Mouse (Mus musculus) cerebellum, adult 9-11 months (tissue): Measurements from ENCODE around the gene Mrpl10.

Experiments
- DNase-seq: peaks from one replicate; pipeline ENCODE4 v3.0.0; 2022

The Mrpl10 gene

DNA sequence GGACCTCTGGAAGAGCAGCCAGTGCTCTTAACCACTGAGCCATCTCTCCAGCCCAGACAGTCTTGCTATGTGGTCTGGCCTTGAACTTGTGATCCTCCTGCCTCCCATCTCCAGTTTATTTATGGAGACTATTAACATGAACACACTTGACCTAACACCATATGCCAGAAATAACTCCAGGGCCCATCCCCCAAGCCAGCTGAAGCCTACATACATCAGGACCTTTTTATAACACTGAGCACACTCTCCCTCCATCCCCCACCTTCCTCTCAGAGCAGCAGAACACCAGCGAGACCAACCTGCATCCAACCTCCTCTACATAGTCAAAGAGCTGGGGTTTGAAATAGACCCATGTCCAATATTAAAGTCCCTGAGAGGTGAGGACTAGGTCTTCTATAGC lies 29.8 kb downstream of the Mrpl10 start:
- DNase-seq = no peak

DNA sequence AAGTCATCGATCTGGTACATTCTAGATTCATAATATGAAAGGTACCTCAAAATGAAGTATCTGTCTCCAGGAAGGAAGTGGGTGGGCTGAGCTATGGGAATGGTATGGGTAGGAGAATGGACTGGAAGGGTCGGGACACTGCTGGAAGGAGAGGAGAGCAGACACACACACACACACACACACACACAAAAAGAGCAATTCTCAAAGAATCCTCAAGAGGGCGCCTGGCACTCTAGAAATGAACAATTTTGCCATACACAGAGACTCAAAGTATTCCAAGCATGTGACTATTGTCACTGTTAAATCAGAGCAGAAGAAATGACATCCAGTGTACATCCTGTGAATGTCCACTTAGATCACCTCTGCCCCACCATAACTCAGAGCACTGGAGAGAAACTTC lies 31.2 kb downstream of the Mrpl10 start:
- peak; percentile 27 for DNase-seq

DNA sequence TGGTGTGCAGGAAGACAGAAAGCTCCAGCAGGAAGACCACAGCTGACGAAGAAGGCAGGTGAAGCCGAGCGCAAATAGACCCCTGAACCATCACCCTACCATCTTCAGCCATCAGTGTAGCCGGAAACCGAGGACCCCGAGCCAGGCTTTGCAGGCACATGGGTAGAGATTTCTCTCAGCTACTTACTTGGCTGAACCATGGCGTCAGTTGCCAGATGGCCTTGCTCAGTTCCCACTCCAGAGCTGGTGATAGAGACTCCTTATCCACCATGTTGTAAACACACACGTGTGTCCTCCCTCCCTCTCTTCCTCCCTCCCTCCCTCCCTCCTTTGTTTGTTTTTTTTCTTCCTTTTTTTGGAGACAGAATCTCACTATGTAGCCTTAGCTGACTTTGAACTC lies 32.9 kb downstream of the Mrpl10 start:
- no peak for DNase-seq

DNA sequence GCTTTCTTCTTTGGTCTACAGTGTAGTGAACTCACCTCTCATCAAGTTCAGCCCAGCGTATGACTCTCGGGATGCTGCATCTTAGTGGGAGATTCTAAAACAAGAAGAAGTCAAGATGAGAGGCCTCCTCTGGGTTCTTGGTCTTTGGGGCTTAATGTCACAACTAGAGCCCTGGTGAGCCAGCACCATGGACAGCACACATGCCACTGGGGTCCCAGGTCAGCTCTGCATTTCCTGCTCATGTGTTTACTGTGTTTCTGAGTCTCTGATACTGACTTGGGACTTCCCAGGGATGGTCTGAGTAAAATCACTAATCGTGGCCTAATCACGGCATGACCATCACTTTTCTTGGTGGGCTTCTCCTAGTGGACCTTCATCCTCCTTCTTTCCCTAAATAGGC lies 37.4 kb downstream of the Mrpl10 start:
- no peak for DNase-seq

DNA sequence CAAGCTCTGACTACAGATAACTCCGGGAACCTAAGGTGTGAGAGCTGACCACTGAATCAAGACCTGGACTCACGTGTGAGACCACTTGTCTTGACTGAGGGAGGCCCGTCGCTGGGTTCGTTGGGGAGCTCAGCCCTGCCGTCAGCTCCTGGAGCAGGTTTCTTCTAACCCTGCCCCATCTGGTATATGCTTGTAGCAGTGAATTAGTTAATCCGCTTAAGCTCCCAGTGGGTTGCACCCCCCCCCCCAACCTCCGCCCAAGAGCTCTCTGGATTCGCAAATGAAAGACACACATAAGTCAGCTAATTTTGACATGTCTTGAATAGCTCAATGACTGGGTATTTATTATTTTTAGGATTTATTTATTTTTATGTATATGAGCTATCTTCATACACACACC lies 38.9 kb downstream of the Mrpl10 start:
- no peak for DNase-seq

DNA sequence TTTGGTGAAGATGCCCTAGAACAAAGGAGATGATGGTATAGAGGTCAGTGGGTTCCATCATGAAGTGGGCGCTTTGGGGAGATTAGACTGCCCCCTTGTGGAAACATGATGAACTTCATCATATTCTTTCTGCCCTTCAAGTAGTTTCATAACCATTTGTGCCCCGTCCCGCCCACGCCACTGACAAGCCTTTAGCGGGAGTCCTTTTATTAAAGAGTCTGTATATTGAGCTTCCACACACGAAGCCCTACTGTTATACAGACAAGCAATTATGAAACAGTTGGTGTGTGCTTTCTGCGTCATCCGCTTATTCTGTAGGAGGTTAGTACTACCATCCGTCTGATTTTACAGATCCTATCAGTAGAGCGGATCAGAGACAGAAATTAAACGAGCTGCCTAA lies 41.6 kb downstream of the Mrpl10 start:
- DNase-seq = peak; percentile 55

DNA sequence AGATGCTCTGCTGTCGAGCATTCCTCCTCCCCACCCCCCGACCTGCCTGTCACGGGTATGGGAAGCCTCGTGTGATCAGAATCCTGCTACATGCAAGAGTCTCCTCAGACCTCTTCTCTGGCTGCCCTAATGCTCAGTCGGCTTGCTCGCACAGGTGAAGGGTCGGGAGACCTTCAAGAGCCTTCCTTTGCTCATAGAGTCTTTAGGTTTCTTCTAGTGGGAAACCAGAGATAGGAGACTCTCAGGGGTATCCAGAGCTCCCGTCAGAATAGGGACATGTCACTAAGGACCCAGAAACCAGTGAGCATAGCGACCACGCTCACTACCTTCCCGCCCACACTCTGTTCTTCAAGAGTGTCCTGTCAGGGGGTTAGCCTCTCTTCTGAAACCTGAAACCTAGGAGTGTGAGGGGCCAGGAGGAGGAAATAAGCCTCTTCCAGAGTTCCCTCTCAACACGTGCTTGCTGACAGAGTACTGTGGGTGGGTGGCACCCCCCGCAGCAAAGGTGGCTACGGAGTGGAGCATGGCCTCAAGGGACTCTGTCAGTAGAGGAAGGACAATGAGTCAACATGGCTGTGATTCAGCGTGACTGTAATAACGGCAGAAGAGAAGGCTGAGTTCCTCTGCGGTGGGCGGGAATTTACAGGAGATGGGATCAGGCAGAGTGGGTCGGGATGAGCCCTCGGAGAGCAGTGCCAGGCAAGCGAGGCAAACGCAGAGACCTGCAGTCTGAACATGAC lies 42.2 kb downstream of the Mrpl10 start:
- no peak for DNase-seq

DNA sequence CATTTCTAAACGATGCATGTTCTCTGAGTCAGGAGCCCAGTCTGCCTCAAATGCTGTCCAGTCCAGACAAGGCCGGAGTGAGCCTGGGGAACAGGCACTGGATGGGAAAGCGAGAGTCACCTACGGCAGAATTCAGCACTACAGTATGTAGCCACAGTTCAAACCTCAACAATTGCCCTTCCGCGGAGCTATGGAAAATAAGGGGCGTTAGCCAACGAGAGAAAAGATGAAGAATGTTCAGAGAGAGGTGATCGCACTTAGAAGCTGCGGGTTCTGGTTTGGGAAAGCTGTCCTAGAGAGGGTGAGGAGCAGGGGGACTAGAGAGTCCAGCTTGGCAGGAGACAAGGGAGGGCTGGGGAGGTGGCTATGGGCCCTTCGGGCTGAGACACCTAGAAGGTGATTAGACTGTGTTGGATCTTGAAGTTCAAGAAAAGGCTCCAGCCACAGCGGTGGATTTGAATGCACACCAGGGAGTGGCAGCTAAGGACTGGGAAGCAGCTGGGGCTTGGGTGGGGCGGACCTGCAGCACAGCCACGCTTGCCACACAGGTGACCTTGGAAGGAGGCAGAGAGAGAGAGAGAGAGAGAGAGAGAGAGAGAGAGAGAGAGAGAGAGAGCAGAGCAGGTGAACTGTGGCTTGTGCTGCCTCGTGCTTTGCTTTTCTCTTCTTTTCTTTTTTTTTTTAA lies 43.6 kb downstream of the Mrpl10 start:
- no peak for DNase-seq

DNA sequence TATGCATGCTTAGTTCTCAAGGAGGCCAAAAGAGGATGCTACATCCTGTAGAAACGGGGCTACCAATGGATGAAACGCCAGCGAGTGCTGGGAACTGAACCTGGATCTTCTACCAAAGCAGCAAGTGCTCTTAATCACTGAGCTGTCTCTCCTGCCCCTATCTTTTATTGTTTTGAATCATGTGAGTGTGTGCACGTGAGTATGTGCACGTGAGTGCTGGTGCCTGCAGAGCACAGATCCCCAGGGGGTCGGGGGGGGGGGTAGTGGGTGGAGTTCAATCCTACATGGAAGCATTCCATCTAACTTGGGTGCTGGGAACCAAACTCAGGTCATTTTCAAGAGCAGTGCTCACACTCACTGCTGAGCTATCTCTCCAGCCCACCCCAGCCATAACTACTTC lies 45.0 kb downstream of the Mrpl10 start:
- DNase-seq = no peak

DNA sequence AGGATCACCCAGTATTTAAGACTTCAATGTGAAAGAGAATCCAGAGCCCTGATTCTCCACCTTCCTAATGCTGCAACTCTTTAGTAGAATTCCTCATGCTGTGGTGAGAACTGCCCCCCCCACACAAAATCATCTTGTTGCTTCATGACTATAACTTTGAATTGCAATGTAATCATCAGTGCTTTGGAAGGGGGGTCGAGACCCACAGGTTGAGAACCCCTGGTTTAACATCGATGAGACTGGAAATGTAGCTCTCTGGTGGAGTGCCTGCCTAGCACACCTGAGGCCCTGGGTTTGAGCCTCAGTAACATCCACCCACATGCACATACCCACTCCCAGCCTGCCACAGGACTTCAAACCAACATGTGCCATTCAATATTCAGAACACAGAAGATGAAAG lies 53.2 kb downstream of the Mrpl10 start:
- no peak for DNase-seq

DNA sequence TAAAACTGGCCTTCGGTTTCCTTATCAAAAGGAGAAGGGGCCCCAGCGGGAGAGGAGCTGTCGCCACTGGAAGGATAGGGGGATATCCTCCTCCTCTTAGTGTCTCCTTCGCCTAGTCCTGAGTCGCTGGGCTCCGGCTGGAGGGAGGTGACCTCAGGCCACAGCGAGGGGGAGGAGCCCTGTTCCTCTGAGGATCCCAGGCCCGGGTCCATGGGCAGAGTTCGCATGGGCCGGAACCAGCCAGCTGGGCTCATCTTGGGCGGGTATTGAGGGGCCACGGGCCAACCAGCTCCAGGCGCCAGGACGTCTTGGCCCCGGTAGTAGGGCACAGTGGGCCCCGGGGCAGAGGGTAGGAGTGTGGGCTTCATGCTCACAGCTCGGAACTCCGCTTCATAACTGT lies 57.4 kb downstream of the Mrpl10 start:
- no peak for DNase-seq
